Mouse (Mus musculus): Measurements from ENCODE around the gene Spp1.

- TF ChIP-seq POLR2A (IDR thresholded peaks at IDR 0.05; ENCODE audit: borderline replicate concordance, extremely low read depth, low read depth, low read length) (no peak), CTCF (IDR thresholded peaks at IDR 0.05; ENCODE audit: insufficient read depth, low read length) (no peak)
These were observed 7.9 kb downstream of the Spp1 start for GRCm38 (mm10) chr5:104442850-104443249.
